Mouse (Mus musculus): ENCODE measurements around the gene Ssh1. TPM values are rescaled to one million over a fixed set of nuclear protein-coding genes. Genes with fewer than 3 reads are reported as not detected.
A peak's percentile ranks its signal among the peaks of the same experiment; 100 is the strongest.

Gene Ssh1
- polyA plus RNA-seq, 1 experiment from 2014 or later, result 5.1 TPM

DNA sequence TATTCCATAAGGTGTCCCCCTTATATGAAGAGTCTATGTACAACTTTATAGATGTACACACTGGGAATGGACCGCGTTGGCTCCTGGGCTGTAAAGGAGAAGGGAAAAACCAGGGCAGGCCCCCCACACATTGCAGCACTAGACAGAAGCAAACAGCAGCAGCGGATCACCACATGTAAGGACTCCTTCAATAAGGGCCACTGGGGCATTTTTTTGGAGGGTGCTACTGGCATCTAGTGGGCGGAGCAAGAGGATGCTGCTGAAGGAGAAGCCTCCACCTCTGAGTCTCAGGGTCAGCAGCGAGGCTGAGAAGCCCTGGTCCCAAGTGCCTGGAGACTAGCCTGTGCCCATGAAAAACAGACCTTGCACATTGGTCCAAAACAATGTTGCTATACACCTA, 3.1 kb downstream of the Ssh1 start:
- Histone ChIP-seq H3K4me1 (replicated peaks; ENCODE audit: control insufficient read depth, insufficient read depth, low read length) (peaks cover 9% of the 10 kb centered on the region), H3K36me3 (ENCODE audit: control insufficient read depth, insufficient read depth) (0 out of 2 replicates have a peak, but pooled peaks cover 4% of the 10 kb centered on the region), H3K9ac (ENCODE audit: low read depth, low read length) (0 out of 2 replicates have a peak overlapping the region, but pooled peaks have one; percentile 17), H3K9me3 (ENCODE audit: control insufficient read depth) (no peaks in the 10 kb centered on the region), H3K4me2 (replicated peaks; ENCODE audit: low read depth) (no peak overlapping the region), H3K27me3 (replicated peaks; ENCODE audit: control insufficient read depth, insufficient read depth, low read length) (no peaks in the 10 kb centered on the region), H3K27ac (ENCODE audit: low read depth, low read length) (no peak overlapping the region), H3K4me3 (ENCODE audit: low read depth, low read length) (no peak overlapping the region)
- no peak for ATAC-seq
- no peak for TF ChIP-seq CTCF (IDR thresholded peaks at IDR 0.05; ENCODE audit: low read depth)
- 92% methylated on average over 5 of the region's 5 CpGs for WGBS

DNA sequence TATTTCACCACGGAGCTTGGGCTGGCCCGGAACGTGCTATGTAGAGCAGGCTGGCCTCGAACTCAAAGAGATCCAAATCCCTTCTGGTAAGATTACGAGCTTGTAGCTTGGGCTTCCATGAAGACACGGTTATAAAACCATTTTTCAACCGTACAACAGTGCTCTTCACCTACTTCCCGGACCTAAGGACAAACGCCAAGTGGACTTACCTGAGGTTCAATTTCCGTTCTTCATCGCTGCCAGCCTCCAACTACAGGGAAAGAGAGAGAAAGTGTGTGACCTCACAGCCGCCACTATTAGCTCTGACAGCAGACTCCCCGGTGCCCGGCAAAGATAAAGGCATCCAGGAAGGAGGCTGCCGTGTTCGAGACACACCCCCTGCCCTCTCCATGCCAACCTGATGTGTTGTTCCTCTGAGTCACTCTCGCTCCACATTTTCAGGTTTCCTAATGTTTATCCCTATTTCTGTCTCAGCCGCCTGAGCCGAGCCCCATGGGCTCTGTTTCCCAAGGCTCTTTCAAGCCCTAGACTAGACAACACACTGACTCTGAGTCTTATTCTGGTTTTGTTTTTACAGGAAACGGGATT, 4.2 kb downstream of the Ssh1 start:
- peaks cover 9% of the 10 kb centered on the region for H3K4me1 ChIP-seq (replicated peaks; ENCODE audit: control insufficient read depth, insufficient read depth, low read length)
- no peak for TF ChIP-seq CTCF (IDR thresholded peaks at IDR 0.05; ENCODE audit: low read depth)

DNA sequence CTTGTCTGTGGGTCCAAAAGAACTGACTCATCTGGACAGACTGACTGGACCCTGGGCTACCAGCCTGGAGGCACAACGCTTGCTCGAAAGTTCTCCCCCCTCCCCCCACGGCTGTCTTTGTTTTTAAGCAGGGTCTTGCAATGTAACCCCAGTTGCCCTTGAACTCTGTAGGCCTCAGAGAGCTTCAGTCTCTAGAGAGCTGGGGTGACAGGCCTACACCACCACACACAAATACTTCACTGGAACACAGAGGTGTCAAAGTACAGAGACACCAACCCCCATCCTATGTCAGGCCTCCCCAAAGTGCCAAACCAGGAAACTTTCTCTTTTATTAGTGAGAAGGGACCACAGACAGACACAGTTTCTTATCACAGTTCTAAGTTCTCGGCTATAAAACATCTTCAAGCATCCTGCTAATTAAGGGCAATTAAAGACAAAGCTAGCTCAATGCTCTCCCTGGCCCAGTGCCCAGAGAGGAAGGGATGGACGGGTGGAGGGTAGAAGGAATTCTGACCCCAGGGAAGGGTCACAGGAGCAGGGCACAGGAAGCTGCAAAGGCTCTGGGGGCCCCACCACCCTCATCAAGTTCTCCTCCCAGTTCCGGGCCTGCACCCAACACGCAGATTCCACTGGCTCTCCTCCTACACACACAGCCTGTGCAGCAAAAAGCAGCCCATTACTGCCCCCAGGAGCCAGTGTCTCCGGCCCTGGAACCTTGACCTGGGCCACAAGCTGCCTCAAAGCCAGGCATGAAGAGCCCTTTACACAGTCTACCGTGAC, 7.3 kb downstream of the Ssh1 start:
- ATAC-seq, result peak; percentile 75
- H3K27me3 ChIP-seq (replicated peaks; ENCODE audit: control insufficient read depth, insufficient read depth, low read length), result no peaks in the 10 kb centered on the region
- no peaks in the 10 kb centered on the region for H3K9me3 ChIP-seq (ENCODE audit: control insufficient read depth)
- peaks cover 10% of the 10 kb centered on the region for H3K4me1 ChIP-seq (replicated peaks; ENCODE audit: control insufficient read depth, insufficient read depth, low read length)
- H3K9ac ChIP-seq (ENCODE audit: low read depth, low read length), result no peak overlapping the region
- peak overlapping the region; percentile 15; the same call in 1 of the 2 replicates for H3K27ac ChIP-seq (ENCODE audit: low read depth, low read length)
- peak; percentile 41 for TF ChIP-seq CTCF (IDR thresholded peaks at IDR 0.05; ENCODE audit: low read depth)
- H3K4me3 ChIP-seq (ENCODE audit: low read depth, low read length), result no peak overlapping the region
- WGBS, result 29% methylated on average over 9 of the region's 9 CpGs
- peak overlapping the region; percentile 21; the same call in 1 of the 2 replicates for H3K4me2 ChIP-seq (replicated peaks; ENCODE audit: low read depth)
- peaks cover 14% of the 10 kb centered on the region; the same call in 1 of the 2 replicates for H3K36me3 ChIP-seq (ENCODE audit: control insufficient read depth, insufficient read depth)

More for the DNA sequence above, 4.2 kb downstream of the Ssh1 start:
- no peak overlapping the region for H3K9ac ChIP-seq (ENCODE audit: low read depth, low read length)
- no peak overlapping the region for H3K27ac ChIP-seq (ENCODE audit: low read depth, low read length)
- no peak overlapping the region for H3K4me2 ChIP-seq (replicated peaks; ENCODE audit: low read depth)
- no peak overlapping the region for H3K4me3 ChIP-seq (ENCODE audit: low read depth, low read length)
- H3K36me3 ChIP-seq (ENCODE audit: control insufficient read depth, insufficient read depth), result 0 out of 2 replicates have a peak, but pooled peaks cover 4% of the 10 kb centered on the region
- H3K27me3 ChIP-seq (replicated peaks; ENCODE audit: control insufficient read depth, insufficient read depth, low read length), result no peaks in the 10 kb centered on the region
- no peaks in the 10 kb centered on the region for H3K9me3 ChIP-seq (ENCODE audit: control insufficient read depth)
- 74% methylated on average over 20 of the region's 20 CpGs for WGBS
- no peak for ATAC-seq

GRCm38 (mm10) chr5:113985737-113986136, 8.0 kb downstream of the Ssh1 start:
- WGBS, result 41% methylated on average over 2 of the region's 2 CpGs
- ATAC-seq, result no peak
- no peak overlapping the region for H3K9ac ChIP-seq (ENCODE audit: low read depth, low read length)
- H3K9me3 ChIP-seq (ENCODE audit: control insufficient read depth), result no peaks in the 10 kb centered on the region
- peaks cover 14% of the 10 kb centered on the region; the same call in 1 of the 2 replicates for H3K36me3 ChIP-seq (ENCODE audit: control insufficient read depth, insufficient read depth)
- H3K27ac ChIP-seq (ENCODE audit: low read depth, low read length), result peak overlapping the region; percentile 15; the same call in 1 of the 2 replicates
- no peaks in the 10 kb centered on the region for H3K27me3 ChIP-seq (replicated peaks; ENCODE audit: control insufficient read depth, insufficient read depth, low read length)
- H3K4me1 ChIP-seq (replicated peaks; ENCODE audit: control insufficient read depth, insufficient read depth, low read length), result peaks cover 13% of the 10 kb centered on the region
- TF ChIP-seq CTCF (IDR thresholded peaks at IDR 0.05; ENCODE audit: low read depth), result no peak
- no peak overlapping the region for H3K4me3 ChIP-seq (ENCODE audit: low read depth, low read length)
- H3K4me2 ChIP-seq (replicated peaks; ENCODE audit: low read depth), result no peak overlapping the region

DNA sequence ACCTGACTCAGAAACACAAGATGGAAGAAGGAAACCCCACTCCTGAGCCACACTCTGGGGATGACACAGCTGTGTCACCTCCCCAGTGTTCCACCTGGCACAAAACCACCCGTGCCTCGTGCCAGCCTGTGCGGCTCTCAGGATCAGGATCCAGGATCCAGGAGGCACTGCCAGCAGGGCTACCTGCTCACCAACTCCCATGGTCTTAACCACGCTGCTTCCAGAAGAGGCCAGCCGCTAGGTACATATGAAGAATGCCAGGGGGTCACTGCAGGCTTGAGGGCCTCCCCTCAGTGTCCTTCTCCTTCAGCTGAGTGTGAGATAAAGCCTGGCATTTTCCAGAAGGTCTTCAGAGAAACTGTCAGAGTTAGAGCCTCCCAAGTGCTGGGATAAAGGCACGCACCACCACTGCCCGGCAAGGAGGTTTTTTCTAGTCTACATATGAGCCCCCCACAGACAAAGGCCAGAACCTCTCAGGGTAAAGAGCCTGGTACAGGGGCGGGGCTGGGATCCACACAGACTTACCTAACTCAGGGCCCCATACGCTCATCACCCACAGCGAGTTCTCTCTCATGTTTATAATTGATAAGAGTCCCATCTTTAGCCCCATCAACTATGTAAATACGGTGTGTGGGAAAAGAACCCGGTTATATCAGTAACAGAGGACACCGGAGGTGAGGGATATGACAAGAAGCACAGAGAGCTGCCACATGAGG, 9.5 kb downstream of the Ssh1 start:
- Histone ChIP-seq H3K36me3 (ENCODE audit: control insufficient read depth, insufficient read depth) (peaks cover 12% of the 10 kb centered on the region; the same call in 1 of the 2 replicates), H3K4me1 (replicated peaks; ENCODE audit: control insufficient read depth, insufficient read depth, low read length) (peaks cover 13% of the 10 kb centered on the region), H3K9me3 (ENCODE audit: control insufficient read depth) (no peaks in the 10 kb centered on the region), H3K27me3 (replicated peaks; ENCODE audit: control insufficient read depth, insufficient read depth, low read length) (no peaks in the 10 kb centered on the region), H3K4me3 (ENCODE audit: low read depth, low read length) (no peak overlapping the region), H3K4me2 (replicated peaks; ENCODE audit: low read depth) (no peak overlapping the region), H3K9ac (ENCODE audit: low read depth, low read length) (no peak overlapping the region), H3K27ac (ENCODE audit: low read depth, low read length) (no peak overlapping the region)
- no peak for TF ChIP-seq CTCF (IDR thresholded peaks at IDR 0.05; ENCODE audit: low read depth)
- 72% methylated on average over 13 of the region's 13 CpGs for WGBS
- no peak for ATAC-seq

DNA sequence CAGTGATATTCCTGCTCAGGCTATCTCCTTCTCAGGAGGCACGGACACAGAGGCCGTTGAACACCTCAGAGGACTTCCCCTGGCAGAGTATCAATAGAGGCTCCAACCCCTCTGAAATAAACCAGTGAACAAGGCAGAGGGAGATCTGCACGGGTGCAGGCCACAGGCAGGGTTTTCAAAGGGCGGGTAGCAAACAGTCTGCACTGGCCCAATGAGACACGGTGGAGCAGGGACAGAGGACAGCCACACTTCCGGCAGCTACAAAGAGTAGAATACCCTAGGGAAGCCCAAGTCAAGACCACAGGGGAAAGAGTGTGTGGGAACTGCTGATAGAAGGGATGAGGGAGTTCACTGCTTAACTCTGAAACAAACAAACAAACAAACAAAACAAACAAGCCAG, 10.2 kb downstream of the Ssh1 start:
- Histone ChIP-seq H3K9ac (ENCODE audit: low read depth, low read length) (no peak overlapping the region), H3K4me1 (replicated peaks; ENCODE audit: control insufficient read depth, insufficient read depth, low read length) (peaks cover 13% of the 10 kb centered on the region)
- ATAC-seq, result no peak

More for the DNA sequence above, 10.2 kb downstream of the Ssh1 start:
- Histone ChIP-seq H3K27ac (ENCODE audit: low read depth, low read length) (no peak overlapping the region), H3K27me3 (replicated peaks; ENCODE audit: control insufficient read depth, insufficient read depth, low read length) (no peaks in the 10 kb centered on the region), H3K4me2 (replicated peaks; ENCODE audit: low read depth) (no peak overlapping the region), H3K9me3 (ENCODE audit: control insufficient read depth) (no peaks in the 10 kb centered on the region), H3K4me3 (ENCODE audit: low read depth, low read length) (no peak overlapping the region), H3K36me3 (ENCODE audit: control insufficient read depth, insufficient read depth) (peaks cover 10% of the 10 kb centered on the region; the same call in 1 of the 2 replicates)
- TF ChIP-seq CTCF (IDR thresholded peaks at IDR 0.05; ENCODE audit: low read depth), result no peak
- WGBS, result 65% methylated on average over 6 of the region's 6 CpGs
